Mouse (Mus musculus) bone marrow macrophage, adult 2 months (primary cell): ENCODE results near the gene Armh1.

Source experiments
- CTCF ChIP-seq: IDR thresholded peaks from 2 replicates; pipeline ENCODE4 v1.5.1; 2012; ENCODE audit warnings: low read depth, mild to moderate bottlenecking, low read length, moderate library complexity
- POLR2A ChIP-seq: IDR thresholded peaks from 2 replicates; pipeline ENCODE4 v1.6.1; 2012; ENCODE audit warnings: mild to moderate bottlenecking, low read depth, low read length, borderline replicate concordance

GRCm38 (mm10) chr4:117296849-117297593, 45.1 kb upstream of the Armh1 start:
- TF ChIP-seq CTCF, result no peak
- TF ChIP-seq POLR2A, result no peak
